Mouse (Mus musculus) bone marrow, adult 2 months (tissue): Measurements from ENCODE around the gene Ifnar2. TPM values are rescaled to one million over a fixed set of nuclear protein-coding genes. Genes with fewer than 3 reads are reported as not detected.
"Not testable (repeated sequence)": the region's sequence is repeated elsewhere in the genome, so short reads cannot be mapped to it uniquely, and the experiment has no call there.

ENCODE experiments used
- H3K27ac ChIP-seq: fragments of 200-500 bp; 2 replicates; pipeline ENCODE4 v1.5.1; 2012; ENCODE audit warnings: low read depth, mild to moderate bottlenecking, control low read depth, inconsistent platforms, low read length; ENCODE audit not compliant: control insufficient read depth, poor library complexity, insufficient read depth
- H3K4me1 ChIP-seq: fragments of 200-500 bp; 2 replicates; pipeline ENCODE4 v1.6.1; 2011; ENCODE audit warnings: low read length; ENCODE audit not compliant: control insufficient read depth, insufficient read depth
- H3K4me3 ChIP-seq: fragments of 200-500 bp; replicated peaks from 2 replicates; pipeline ENCODE3; 2011; ENCODE audit warnings: mild to moderate bottlenecking, low read depth, low read length, control low read depth; ENCODE audit not compliant: control insufficient read depth
- CTCF ChIP-seq: fragments of 200-500 bp; IDR thresholded peaks from 2 replicates; pipeline ENCODE4 v1.5.1; 2011; ENCODE audit warnings: low read length, control low read depth; ENCODE audit not compliant: control insufficient read depth, insufficient read depth
- POLR2A ChIP-seq: fragments of 200-500 bp; IDR thresholded peaks from 2 replicates; pipeline ENCODE4 v1.6.1; 2011; ENCODE audit warnings: low read depth, mild to moderate bottlenecking, control low read depth, low read length, borderline replicate concordance; ENCODE audit not compliant: control insufficient read depth
- WGBS: fragments of 180-500 bp; shearing (Covaris S2); methylation state at CpG from one replicate; pipeline ENCODE4 v1.1.7; 2018; 5-methylcytosine and 5-hydroxymethylcytosine counted together
- polyA plus RNA-seq: library from polyadenylated mRNA; stranded (reverse); fragments of >200 nt; gene quantifications from 2 replicates; pipeline ENCODE4 v1.2.4, GENCODE M21; 2011; ENCODE audit warnings: low replicate concordance; ENCODE audit not compliant: missing spikeins, insufficient read depth, insufficient read length

The Ifnar2 gene
- polyA plus RNA-seq, 1 experiment, result 41.1 TPM

GRCm38 (mm10) chr16:91433329-91433933, 60.8 kb downstream of the Ifnar2 start:
- H3K4me1 ChIP-seq, result peaks cover 5% of the 10 kb centered on the region
- no peak overlapping the region for H3K4me3 ChIP-seq
- WGBS, result 24% methylated on average over 8 of the region's 8 CpGs
- TF ChIP-seq CTCF (no peak), POLR2A (no peak)
- H3K27ac ChIP-seq, result no peak overlapping the region; the same call in 1 of the 2 replicates

- WGBS, result 66% methylated on average over 3 of the region's 3 CpGs
- Histone ChIP-seq H3K27ac (no peak overlapping the region), H3K4me1 (peaks cover 5% of the 10 kb centered on the region), H3K4me3 (no peak overlapping the region)
- no peak for TF ChIP-seq POLR2A
- no peak for TF ChIP-seq CTCF
These were observed 61.5 kb downstream of the Ifnar2 start for GRCm38 (mm10) chr16:91434119-91434518.

GRCm38 (mm10) chr16:91438081-91438480, 65.5 kb downstream of the Ifnar2 start:
- 23% methylated on average over 3 of the region's 3 CpGs for WGBS
- TF ChIP-seq CTCF (no peak), POLR2A (no peak)

GRCm38 (mm10) chr16:91438599-91438998, 66.0 kb downstream of the Ifnar2 start:
- not testable (repeated sequence) for H3K4me1 ChIP-seq, H3K4me3 ChIP-seq, H3K27ac ChIP-seq
- WGBS, result 87% methylated on average over 1 of the region's 1 CpGs

More at GRCm38 (mm10) chr16:91438081-91438480, 65.5 kb downstream of the Ifnar2 start:
- Histone ChIP-seq H3K4me1 (peaks cover 7% of the 10 kb centered on the region), H3K4me3 (no peak overlapping the region), H3K27ac (no peak overlapping the region)

- WGBS, result 15% methylated on average over 7 of the region's 7 CpGs
- no peak for TF ChIP-seq CTCF
- peak overlapping the region; percentile 95; the same call in 1 of the 2 replicates for H3K27ac ChIP-seq
- H3K4me3 ChIP-seq, result no peak overlapping the region
- peaks cover 3% of the 10 kb centered on the region for H3K4me1 ChIP-seq
These were observed 68.8 kb downstream of the Ifnar2 start for GRCm38 (mm10) chr16:91441366-91441765.

GRCm38 (mm10) chr16:91441811-91442240, 69.2 kb downstream of the Ifnar2 start:
- peak overlapping the region; percentile 95 for H3K27ac ChIP-seq
- TF ChIP-seq CTCF, result no peak
- no peak for TF ChIP-seq POLR2A
- H3K4me1 ChIP-seq, result peaks cover 3% of the 10 kb centered on the region
- no peak overlapping the region for H3K4me3 ChIP-seq
- 44% methylated on average over 7 of the region's 7 CpGs for WGBS

- Histone ChIP-seq H3K27ac (peak overlapping the region; percentile 95), H3K4me1 (peaks cover 8% of the 10 kb centered on the region), H3K4me3 (no peak overlapping the region)
- 35% methylated on average over 4 of the region's 4 CpGs for WGBS
- TF ChIP-seq POLR2A, result no peak
- TF ChIP-seq CTCF, result no peak
These were observed 69.9 kb downstream of the Ifnar2 start for GRCm38 (mm10) chr16:91442446-91442845.

- H3K4me3 ChIP-seq, result no peak overlapping the region
- H3K4me1 ChIP-seq, result peaks cover 12% of the 10 kb centered on the region
- no peak for TF ChIP-seq POLR2A
- TF ChIP-seq CTCF, result no peak
- H3K27ac ChIP-seq, result peak overlapping the region; percentile 95
- WGBS, result 41% methylated on average over 8 of the region's 8 CpGs
These were observed 70.6 kb downstream of the Ifnar2 start for GRCm38 (mm10) chr16:91443211-91443611.

GRCm38 (mm10) chr16:91444847-91445246, 72.3 kb downstream of the Ifnar2 start:
- peaks cover 12% of the 10 kb centered on the region for H3K4me1 ChIP-seq
- no peak overlapping the region for H3K27ac ChIP-seq
- WGBS, result 58% methylated on average over 4 of the region's 4 CpGs
- TF ChIP-seq CTCF (no peak), POLR2A (no peak)
- no peak overlapping the region for H3K4me3 ChIP-seq
